Mouse (Mus musculus) embryonic facial prominence, embryonic 10.5 days (tissue): ENCODE data around the gene Capn1. TPM values are rescaled to one million over a fixed set of nuclear protein-coding genes. Genes with fewer than 3 reads are reported as not detected.

Source experiments
- DNase-seq: peaks from one replicate; pipeline ENCODE4 v3.0.0-alpha.2; 2017; ENCODE audit warnings: low spot score
- H3K27ac ChIP-seq: fragments of 300-500 bp; sonication (generic); replicated peaks from 2 replicates; pipeline ENCODE4 v1.5.1; 2016; ENCODE audit warnings: mild to moderate bottlenecking
- H3K27me3 ChIP-seq: fragments of 300-500 bp; sonication (generic); replicated peaks from 2 replicates; pipeline ENCODE4 v1.6.1; 2016; ENCODE audit warnings: low read depth, mild to moderate bottlenecking; ENCODE audit not compliant: poor library complexity, severe bottlenecking
- H3K36me3 ChIP-seq: fragments of 300-500 bp; sonication (generic); replicated peaks from 2 replicates; pipeline ENCODE4 v1.6.1; 2016; ENCODE audit warnings: mild to moderate bottlenecking, moderate library complexity
- H3K4me1 ChIP-seq: fragments of 300-500 bp; sonication (generic); 2 replicates; pipeline ENCODE4 v1.6.1; 2016
- H3K4me3 ChIP-seq: fragments of 300-500 bp; sonication (generic); 2 replicates; pipeline ENCODE4 v1.5.1; 2016; ENCODE audit warnings: mild to moderate bottlenecking, moderate library complexity
- H3K9me3 ChIP-seq: fragments of 300-500 bp; sonication (generic); 2 replicates; pipeline ENCODE4 v1.6.1; 2016; ENCODE audit warnings: mild to moderate bottlenecking
- WGBS: fragments of 180-500 bp; shearing (Covaris S2); methylation state at CpG from one replicate; pipeline ENCODE4 v1.1.7; 2016; 5-methylcytosine and 5-hydroxymethylcytosine counted together
- microRNA-seq: library from miRNA; unstranded; fragments of <30 nt; microRNA quantifications from one replicate; pipeline ENCODE4, GENCODE M21; 2017
- polyA plus RNA-seq: library from polyadenylated mRNA; unstranded; fragments of >200 nt; fragmentation: Nextera tagmentation; extraction: Ambion mirVana; gene quantifications from 2 replicates; pipeline ENCODE4 v1.2.1, GENCODE M21; 2016

The Capn1 gene
- polyA plus RNA-seq, 1 experiment from 2014 or later = 3.2 TPM

DNA sequence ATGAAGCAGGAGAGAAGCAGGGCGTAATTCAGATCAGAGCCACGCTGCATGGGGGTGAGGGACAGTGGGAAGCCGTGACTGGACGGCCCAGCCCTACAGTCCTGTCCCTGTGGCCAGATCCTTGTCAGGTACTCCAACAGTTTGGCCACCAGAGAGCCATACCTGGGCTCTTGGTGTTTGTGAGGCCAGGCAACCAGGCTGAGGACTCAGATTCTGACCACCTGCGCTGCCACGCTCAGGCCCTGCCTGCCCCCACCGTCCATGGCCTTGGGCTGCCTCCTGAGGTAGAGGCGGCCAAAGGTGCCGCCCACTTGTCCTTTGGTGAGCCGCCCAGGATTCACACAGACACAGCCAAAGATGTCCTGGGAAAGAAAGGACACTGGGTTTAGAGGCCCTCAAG, 75.0 kb downstream of the Capn1 start:
- H3K36me3 ChIP-seq = peaks cover 76% of the 10 kb centered on the region
- peaks cover 19% of the 10 kb centered on the region for H3K4me1 ChIP-seq
- no peak overlapping the region for H3K27ac ChIP-seq
- 92% methylated on average over 10 of the region's 10 CpGs for WGBS
- H3K9me3 ChIP-seq = no peaks in the 10 kb centered on the region
- no peaks in the 10 kb centered on the region for H3K27me3 ChIP-seq
- no peak overlapping the region for H3K4me3 ChIP-seq
- DNase-seq = no peak

DNA sequence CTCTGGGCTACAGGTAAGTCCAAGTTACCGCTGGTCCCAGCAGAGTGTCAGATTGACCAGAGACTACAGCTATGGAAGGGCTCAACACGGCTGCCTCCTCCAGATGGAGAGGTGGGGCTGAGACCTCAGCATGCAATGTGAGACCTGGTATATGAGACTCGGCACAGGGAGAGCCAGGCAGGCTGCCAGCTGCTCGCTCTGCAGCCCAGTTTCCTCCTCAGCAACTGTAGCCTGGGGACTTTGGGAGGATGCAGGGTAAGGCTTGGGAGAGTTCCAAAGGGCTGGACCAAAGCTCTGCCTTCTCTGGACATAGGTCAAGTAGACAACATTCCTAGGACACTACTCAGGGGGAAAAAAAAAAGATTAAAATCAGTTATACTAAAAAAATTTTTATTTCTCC, 75.5 kb downstream of the Capn1 start:
- H3K4me1 ChIP-seq = peaks cover 24% of the 10 kb centered on the region
- H3K27ac ChIP-seq = no peak overlapping the region
- H3K27me3 ChIP-seq = no peaks in the 10 kb centered on the region
- H3K4me3 ChIP-seq = no peak overlapping the region
- no peak for DNase-seq
- WGBS = 76% methylated on average over 4 of the region's 4 CpGs
- H3K9me3 ChIP-seq = no peaks in the 10 kb centered on the region
- H3K36me3 ChIP-seq = peaks cover 71% of the 10 kb centered on the region

DNA sequence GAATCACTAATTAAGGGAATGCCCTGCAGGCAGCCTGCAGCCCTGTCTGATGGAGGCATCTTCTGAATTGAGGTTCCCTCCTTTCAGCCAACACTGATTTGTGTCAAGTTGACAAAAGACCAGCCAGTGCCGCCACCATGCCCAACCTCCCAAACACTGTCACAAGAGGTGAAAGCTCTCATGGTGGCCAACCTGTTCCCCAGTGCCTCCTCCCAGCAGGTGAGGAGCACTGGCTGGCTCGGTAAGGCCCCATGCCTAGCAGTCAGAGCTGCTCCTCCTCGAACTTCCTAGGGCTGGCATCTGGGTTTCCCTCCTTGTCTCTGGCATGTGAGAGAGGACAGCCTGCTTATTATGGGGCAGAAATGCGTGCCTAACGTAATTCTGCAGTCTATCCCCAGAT, 76.0 kb downstream of the Capn1 start:
- no peaks in the 10 kb centered on the region for H3K27me3 ChIP-seq
- no peak for DNase-seq
- H3K9me3 ChIP-seq = no peaks in the 10 kb centered on the region
- H3K27ac ChIP-seq = no peak overlapping the region
- peaks cover 67% of the 10 kb centered on the region for H3K36me3 ChIP-seq
- no peak overlapping the region for H3K4me3 ChIP-seq
- H3K4me1 ChIP-seq = peaks cover 29% of the 10 kb centered on the region
- WGBS = 90% methylated on average over 5 of the region's 5 CpGs

Small RNA genes within 50 kb of the gene (microRNA-seq; reads per million reads assigned to microRNA genes)
- gene Mir6988 = 4.0 reads per million, percentile 8 among the genes with 10 or more reads in this experiment

Other genes starting within 250 kb of the Capn1 start
- gene Scyl1, start 244.5 kb downstream of the Capn1 start, polyA plus RNA-seq = 72.0 and 74.9 TPM in 2 replicates
- gene Frmd8, start 140.6 kb downstream of the Capn1 start, polyA plus RNA-seq = 44.6 and 45.4 TPM in 2 replicates
- 2.5 and 2.9 TPM in 2 replicates for gene Slc25a45, start 138.1 kb downstream of the Capn1 start, polyA plus RNA-seq
- 6.8 and 7.4 TPM in 2 replicates for gene Tigd3, start 121.7 kb downstream of the Capn1 start, polyA plus RNA-seq
- gene Dpf2, start 102.9 kb downstream of the Capn1 start, polyA plus RNA-seq = 231 and 251 TPM in 2 replicates
- 1.5 and 2.2 TPM in 2 replicates for gene Cdc42ep2, start 91.1 kb downstream of the Capn1 start, polyA plus RNA-seq
- 119 and 120 TPM in 2 replicates for gene Pola2, start 51.7 kb downstream of the Capn1 start, polyA plus RNA-seq
- not detected in 2 replicates for gene Slc22a20, start 29.8 kb downstream of the Capn1 start, polyA plus RNA-seq
- gene Syvn1, start 30.7 kb upstream of the Capn1 start, polyA plus RNA-seq = 34.5 and 38.1 TPM in 2 replicates
- gene Mrpl49, start 41.9 kb upstream of the Capn1 start, polyA plus RNA-seq = 82.5 and 84.6 TPM in 2 replicates
- gene Fau, start 41.9 kb upstream of the Capn1 start, polyA plus RNA-seq = 831 and 861 TPM in 2 replicates
- 33.8 and 35.6 TPM in 2 replicates for gene Znhit2, start 45.3 kb upstream of the Capn1 start, polyA plus RNA-seq
- gene Tm7sf2, start 52.5 kb upstream of the Capn1 start, polyA plus RNA-seq = 30.3 and 31.4 TPM in 2 replicates
- 70.5 and 71.9 TPM in 2 replicates for gene Vps51, start 61.3 kb upstream of the Capn1 start, polyA plus RNA-seq
- not detected in 2 replicates for gene Tmem262, start 64.1 kb upstream of the Capn1 start, polyA plus RNA-seq
- gene Gm28374, start 66.4 kb upstream of the Capn1 start, polyA plus RNA-seq = 2.0 TPM in 2 replicates
- gene Zfpl1, start 69.1 kb upstream of the Capn1 start, polyA plus RNA-seq = 75.7 and 79.7 TPM in 2 replicates
- gene Cdca5, start 69.1 kb upstream of the Capn1 start, polyA plus RNA-seq = 66.2 and 70.1 TPM in 2 replicates
- 0.41 and 0.56 TPM in 2 replicates for gene AC131692.1, start 78.5 kb upstream of the Capn1 start, polyA plus RNA-seq
- gene Naaladl1, start 89.9 kb upstream of the Capn1 start, polyA plus RNA-seq = 0.87 and 0.89 TPM in 2 replicates
- 66.1 and 67.7 TPM in 2 replicates for gene Sac3d1, start 102.8 kb upstream of the Capn1 start, polyA plus RNA-seq
- gene Snx15, start 112.4 kb upstream of the Capn1 start, polyA plus RNA-seq = 29.1 and 30.2 TPM in 2 replicates
- gene Batf2, start 125.1 kb upstream of the Capn1 start, polyA plus RNA-seq = not detected in 2 replicates
- gene Arl2, start 125.7 kb upstream of the Capn1 start, polyA plus RNA-seq = 111 and 112 TPM in 2 replicates
- not detected in 2 replicates for gene Majin, start 168.5 kb upstream of the Capn1 start, polyA plus RNA-seq
- gene Gpha2, start 210.5 kb upstream of the Capn1 start, polyA plus RNA-seq = 0.98 and 1.3 TPM in 2 replicates
- 25.5 and 26.3 TPM in 2 replicates for gene Ppp2r5b, start 220.0 kb upstream of the Capn1 start, polyA plus RNA-seq
- 12.5 and 13.6 TPM in 2 replicates for gene Atg2a, start 225.8 kb upstream of the Capn1 start, polyA plus RNA-seq